Mouse (Mus musculus) gastrocnemius, postnatal 14 days (tissue): ENCODE measurements around the gene Cd59b. TPM values are rescaled to one million over a fixed set of nuclear protein-coding genes. Genes with fewer than 3 reads are reported as not detected.
"Not testable (repeated sequence)": the region's sequence is repeated elsewhere in the genome, so short reads cannot be mapped to it uniquely, and the experiment has no call there.

Source experiments
- DNase-seq: peaks from one replicate; pipeline ENCODE4 v3.0.0; 2021; ENCODE audit warnings: mixed read lengths
- intact Hi-C: fragments of 180-260 bp; cut with DNase I; formaldehyde crosslinking; loops from one replicate; pipeline ENCODE4 v1.15.1; 2025; ENCODE audit warnings: low total_unique reads
- total RNA-seq, 2 experiments: library from RNA; stranded (reverse); gene quantifications; 2 replicates each; pipeline ENCODE4 v1.2.3; 2021

Cd59b gene
- total RNA-seq, 2 experiments from 2014 or later: 2.2 to 3.2 TPM

GRCm38 (mm10) chr2:104109021-104109420, 39.4 kb downstream of the Cd59b start:
- intact Hi-C loops, DNase-seq: not testable (repeated sequence)

DNA sequence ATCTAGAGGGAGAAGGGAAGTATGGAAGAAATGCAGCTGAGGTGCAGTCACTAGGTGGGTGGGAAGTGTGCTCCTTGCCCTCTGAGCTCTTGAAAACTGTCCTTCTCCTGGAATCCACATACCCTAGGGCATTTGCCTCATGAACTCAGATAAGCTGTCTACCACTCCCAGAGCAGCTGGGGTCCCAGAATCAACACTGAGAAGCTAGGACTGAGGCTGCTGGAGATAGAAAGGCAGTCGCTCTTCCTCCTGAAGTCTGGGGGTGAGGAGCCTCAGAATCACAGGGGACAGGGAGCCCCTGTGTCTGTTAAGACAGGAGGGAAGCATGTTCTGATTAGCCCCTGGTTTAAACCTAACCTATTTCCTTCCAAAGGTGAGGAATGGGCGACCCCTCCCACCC, 39.9 kb downstream of the Cd59b start:
- no peak for DNase-seq

DNA sequence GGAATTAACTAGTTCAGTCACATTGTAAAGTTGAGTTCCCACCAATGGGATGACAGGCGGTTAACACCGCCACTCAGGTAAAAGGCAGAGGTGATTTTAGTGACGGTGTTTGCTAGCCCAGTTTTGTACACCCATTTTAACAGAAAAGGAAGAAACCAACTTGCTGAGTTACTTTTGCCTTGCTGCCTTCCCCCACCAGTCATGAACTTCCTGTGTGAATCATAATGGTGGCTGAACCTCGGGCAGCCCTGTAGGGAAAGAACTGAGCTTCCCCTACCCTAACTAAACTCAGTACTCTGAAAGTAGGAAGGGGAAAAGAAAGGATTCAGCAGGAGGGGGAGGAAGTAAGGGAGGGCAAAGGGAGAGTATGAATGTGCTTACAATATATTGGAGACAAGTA, 40.4 kb downstream of the Cd59b start:
- intact Hi-C loops: no loop called here
- no peak for DNase-seq

More for the DNA sequence above, 39.9 kb downstream of the Cd59b start:
- intact Hi-C loops: no loop called here

- intact Hi-C loops, DNase-seq: not testable (repeated sequence)
These were observed 41.6 kb downstream of the Cd59b start for GRCm38 (mm10) chr2:104111170-104111797.

- DNase-seq, intact Hi-C loops: not testable (repeated sequence)
These were observed 43.9 kb downstream of the Cd59b start for GRCm38 (mm10) chr2:104113563-104113962.

DNA sequence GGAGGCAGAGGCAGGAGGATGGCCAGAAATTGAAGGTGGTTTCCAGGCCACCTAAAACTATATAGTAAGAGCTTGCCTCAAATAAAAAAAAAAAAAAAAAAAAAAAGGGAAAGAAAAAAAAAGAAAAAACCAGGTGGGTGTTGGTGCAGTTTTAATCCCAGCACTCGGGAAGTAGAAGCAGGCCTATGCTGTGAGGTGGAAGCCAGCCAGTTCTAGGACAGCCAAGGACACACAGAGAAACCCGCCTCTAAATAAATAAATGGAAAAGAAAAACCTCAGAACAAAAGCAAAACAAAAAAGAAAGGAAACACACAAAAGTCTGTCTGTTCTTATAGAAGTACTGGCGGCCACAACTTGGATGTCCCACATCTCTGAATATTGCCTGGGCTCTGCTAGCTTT, 45.2 kb downstream of the Cd59b start:
- DNase-seq: no peak
- intact Hi-C loops: no loop called here

GRCm38 (mm10) chr2:104117173-104117572, 47.5 kb downstream of the Cd59b start:
- intact Hi-C loops, DNase-seq: not testable (repeated sequence)

GRCm38 (mm10) chr2:104119097-104119496, 49.4 kb downstream of the Cd59b start:
- intact Hi-C loops: no loop called here
- no peak for DNase-seq

- no peak for DNase-seq
- intact Hi-C loops: no loop called here
These were observed 50.7 kb downstream of the Cd59b start for GRCm38 (mm10) chr2:104120312-104120711.

DNA sequence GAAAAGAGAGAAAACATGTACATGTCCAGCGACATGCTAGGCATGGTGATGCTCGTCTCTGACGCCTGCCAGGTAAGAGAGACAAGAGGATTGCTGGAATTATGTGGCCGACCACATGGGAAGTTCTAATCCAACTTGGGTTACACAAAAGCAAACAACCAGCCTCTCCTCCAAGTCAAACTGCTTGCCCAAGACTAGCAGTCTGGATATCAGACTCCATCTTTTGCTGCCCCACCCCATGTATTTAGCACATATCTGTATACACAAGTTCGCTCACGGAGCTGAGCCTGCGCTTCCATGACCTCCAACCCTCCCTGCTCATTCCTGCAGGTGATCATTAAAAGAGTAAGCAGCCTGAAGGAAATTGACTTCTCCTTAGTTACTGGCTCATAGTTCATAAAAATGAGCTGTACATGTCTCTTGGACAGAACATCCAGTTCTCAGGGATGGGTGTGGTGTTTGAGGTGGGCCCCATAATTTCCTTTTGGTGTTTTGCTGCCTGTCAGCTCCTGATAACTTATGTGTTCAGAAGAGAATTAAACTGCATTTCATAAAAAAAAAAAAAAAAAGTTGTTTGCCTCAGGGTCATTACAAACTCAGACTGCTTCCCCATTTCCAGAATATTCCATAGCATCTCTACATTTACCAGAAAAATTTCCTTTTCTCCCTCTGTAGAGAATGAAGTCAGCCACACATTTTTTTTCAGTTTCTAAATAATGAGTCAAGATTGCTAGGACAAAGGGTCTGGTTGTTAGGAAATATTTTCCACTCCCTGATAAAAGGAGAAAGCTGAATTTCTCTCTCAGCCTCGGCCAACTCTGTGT, 52.2 kb downstream of the Cd59b start:
- DNase-seq: no peak
- intact Hi-C loops: no loop called here

DNA sequence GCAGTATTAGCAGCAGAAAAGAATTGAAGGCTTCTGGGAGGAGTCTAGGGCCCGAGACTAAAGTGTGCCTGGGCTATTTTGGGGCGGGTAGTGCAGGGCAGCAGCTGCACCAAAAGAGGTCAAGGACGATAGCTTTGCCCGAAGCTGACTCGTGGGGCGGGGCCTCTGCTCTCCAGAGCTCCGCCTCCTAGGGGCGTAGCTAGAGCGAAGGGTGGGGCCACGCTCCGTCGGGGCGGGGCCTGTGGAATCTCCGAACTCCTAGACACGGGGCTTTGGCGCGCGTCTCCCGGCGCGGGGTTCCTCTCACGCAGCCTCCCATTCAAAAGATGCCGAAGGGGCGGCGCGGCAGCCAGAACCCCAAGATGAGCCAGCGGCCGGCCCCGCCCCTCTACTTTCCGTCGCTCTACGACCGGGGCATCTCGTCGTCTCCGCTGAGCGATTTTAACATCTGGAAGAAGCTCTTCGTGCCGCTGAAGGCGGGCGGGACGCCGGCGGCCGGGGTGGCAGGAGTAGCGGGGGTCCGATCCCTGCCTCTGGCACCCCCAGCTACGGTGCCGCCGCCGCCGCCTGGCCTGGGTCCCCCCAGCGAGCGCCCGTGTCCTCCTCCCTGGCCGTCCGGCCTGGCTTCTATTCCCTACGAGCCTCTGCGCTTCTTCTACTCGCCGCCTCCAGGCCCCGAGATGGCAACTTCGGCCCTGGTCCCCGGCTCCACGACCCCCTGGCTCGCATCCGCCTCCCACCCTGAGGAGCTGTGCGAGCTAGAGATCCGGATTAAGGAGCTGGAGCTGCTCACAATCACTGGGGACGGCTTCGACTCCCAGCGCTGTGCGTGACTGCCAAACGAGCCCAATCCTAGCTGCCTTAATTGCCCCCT, 53.1 kb downstream of the Cd59b start, which contains the start of gene A930018P22Rik:
A930018P22Rik (plus strand) TSS at position 265 of the 874 bp plus-strand sequence.
- intact Hi-C loops: no loop called here

DNA sequence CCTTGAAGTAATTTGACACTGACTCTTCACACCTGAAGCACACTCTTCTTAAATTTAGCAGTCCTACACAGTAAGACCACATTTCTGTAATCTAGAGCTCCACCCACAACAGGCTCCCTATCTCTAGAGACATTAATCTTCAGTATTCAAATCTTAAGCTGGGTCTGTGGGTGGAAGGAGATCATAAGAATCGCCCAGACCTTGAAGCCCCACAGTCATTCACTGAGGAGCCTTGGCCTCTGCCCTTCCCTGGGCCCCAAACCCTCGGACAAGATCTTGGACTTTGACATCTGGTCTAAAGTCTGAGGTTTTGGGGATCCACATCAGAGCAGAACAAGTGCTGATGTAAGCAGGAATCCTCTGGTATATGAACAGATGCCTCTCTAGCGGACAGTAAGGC, 53.9 kb downstream of the Cd59b start:
- no peak for DNase-seq
- intact Hi-C loops: no loop called here

More for the DNA sequence above, 53.1 kb downstream of the Cd59b start, which contains the start of gene A930018P22Rik:
- DNase-seq: peak; percentile 93

DNA sequence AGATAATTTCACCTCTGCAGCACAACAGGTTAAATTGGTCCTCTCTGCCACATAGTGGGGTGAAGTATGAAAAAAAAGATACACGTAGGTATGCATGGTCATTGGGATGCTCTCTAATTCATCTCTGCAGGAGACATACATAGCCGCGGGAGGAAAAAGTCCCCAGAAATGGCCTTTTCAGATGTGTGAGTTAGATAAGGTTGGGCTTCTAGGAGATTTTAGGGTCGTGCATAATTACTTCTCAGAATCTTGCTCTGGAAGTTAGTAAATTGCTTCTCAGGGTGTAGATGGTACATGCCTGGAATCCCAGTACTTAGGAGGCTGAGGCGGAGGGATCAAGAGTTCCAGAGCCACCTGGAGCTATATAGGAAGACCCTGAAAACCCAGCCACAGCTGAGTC, 54.4 kb downstream of the Cd59b start:
- DNase-seq: no peak
- intact Hi-C loops: no loop called here

DNA sequence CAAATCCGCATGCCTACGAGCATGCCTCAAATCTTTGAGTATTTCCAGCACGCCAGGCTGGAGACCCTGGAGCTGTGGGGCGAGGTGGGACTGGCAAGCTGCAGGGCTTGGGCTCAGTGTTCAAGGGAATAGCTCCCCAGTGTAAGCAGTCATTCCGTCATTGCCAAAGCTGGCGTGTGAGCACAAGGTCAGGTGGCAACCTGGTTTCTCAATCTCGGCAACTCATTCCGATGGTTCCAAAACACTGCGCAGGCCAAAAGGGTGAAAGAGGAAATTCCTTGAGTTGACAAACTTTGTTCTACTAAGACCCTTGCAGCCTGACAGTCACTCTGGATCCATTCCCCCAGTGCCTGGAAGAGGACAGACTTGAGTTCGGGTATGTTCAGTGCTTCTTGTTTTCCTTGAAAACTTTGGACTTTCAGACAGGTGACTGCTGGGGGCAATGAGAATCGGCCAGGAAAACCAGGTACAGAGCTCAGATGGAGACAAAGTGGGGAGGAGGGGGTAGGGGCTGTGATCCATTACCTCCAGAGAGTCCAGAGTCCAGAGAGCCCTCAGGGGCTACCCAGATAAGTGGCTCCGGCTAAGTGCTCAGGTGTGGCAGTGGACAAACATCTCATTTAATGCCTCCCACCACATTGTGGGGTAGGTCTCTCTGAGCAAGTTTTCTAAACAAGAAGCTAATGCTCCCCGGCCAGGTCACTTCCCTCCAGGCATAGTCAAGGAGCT, 59.3 kb downstream of the Cd59b start:
- no peak for DNase-seq

DNA sequence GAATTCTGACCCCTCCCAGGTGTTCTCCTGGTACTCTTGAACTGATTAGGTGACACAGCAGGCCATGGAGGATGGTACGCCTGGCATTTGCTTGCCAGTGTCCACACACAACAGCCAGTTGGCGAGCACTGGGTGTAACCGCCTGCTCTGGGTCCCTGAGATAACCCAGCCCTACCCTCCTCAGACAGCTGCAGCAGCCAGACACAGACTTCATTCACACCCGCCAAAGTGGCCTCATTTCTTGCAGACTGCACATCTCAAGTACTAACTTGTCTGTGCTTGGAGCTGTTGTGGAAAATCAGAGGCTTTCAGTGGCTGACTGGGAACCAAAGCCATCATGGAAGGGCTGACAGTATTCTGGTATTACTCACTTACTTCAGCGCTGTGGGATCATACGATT, 60.5 kb downstream of the Cd59b start:
- intact Hi-C loops: loop anchor here (10.0 kb wide), 2 partner anchors 95 to 455 kb away; no protein-coding TSS in a partner anchor
- DNase-seq: no peak

More for the DNA sequence above, 59.3 kb downstream of the Cd59b start:
- intact Hi-C loops: no loop called here

GRCm38 (mm10) chr2:104130969-104131368, 61.3 kb downstream of the Cd59b start:
- intact Hi-C loops: loop anchor here (10.0 kb wide), 2 partner anchors 96 to 454 kb away; no protein-coding TSS in a partner anchor
- DNase-seq: no peak

GRCm38 (mm10) chr2:104132266-104132859, 62.7 kb downstream of the Cd59b start:
- intact Hi-C loops: loop anchor here (10.0 kb wide), 2 partner anchors 98 to 452 kb away; no protein-coding TSS in a partner anchor
- DNase-seq: no peak

DNA sequence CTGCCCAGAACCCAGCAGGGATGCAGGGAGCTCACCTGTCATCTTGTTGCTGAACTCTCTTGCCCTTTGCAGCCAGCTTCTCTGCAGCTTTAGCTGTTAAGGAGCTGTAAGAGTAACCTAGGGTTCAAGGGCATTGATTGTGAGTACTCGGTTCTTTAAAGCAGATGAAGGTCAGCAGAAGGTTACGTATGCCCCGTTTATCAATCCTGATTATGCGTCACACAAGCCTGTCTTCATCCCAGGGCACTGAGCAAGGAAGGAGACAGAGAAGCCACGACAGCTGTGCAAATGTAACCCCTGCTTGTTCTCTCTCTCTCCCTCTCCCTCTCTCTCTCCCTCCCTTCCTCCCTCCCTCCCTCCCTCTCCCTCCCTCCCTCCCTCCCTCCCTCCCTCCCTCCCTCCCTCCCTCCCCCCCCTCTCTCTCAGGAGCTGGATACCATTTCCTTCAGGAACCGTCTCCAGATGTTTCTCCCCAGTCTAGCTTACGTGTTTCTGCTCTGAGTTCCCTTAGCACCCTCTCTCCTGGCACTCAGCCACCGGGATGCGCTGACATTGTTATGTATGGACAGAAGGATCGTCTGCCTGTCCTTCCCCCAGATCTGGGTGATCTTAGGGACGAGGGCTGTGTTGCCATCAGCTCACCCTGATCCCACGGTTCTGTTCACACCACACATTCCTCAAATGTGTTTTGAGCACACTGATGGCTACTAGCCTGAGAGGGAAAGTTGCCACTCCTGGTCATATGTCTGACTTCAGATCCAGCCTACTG, 63.6 kb downstream of the Cd59b start:
- DNase-seq: no peak
- intact Hi-C loops: loop anchor here (10.0 kb wide), 2 partner anchors 98 to 452 kb away; no protein-coding TSS in a partner anchor
